ENCODE assay signal across 8 mouse cellular contexts in genomic region chr17:25015655-25016291, GRCm38 (mm10). TPM values are rescaled to one million over a fixed set of nuclear protein-coding genes. Genes with fewer than 3 reads are reported as not detected.
DNase-seq lines count a peak whose midpoint lies in the region; ATAC-seq and TF ChIP-seq lines count a peak whose summit lies in the region.

Cramp1l (minus strand) TSS chr17:25015788.
Ift140 (plus strand) TSS chr17:25016085.

- in situ Hi-C loops in ES-E14 (cut with MboI; ENCODE audit: low sequenced_read_pairs in 2 of 2, unreplicated experiment in 2 of 2): no loop called here

- TF ChIP-seq POLR2A in lung, adult 2 months (IDR thresholded peaks at IDR 0.05; ENCODE audit: borderline replicate concordance, extremely low read depth, low read depth, low read length): peak; percentile 58; the same call in 1 of the 2 replicates

- no peaks in the 10 kb centered on the region for H3K27me3 ChIP-seq in forebrain, embryonic 15.5 days

- DNase-seq in ES-E14 (ENCODE audit: low read depth, low spot score): peak; percentile 97
- DNase-seq in cerebellum, adult 11-12 months: peak; percentile 99
- DNase-seq in heart, postnatal 25 days (ENCODE audit: low spot score): peak; percentile 99
- peak; percentile 100 for DNase-seq in layer of hippocampus, adult 18-20 months (ENCODE audit: low spot score in 2 of 2)
- DNase-seq in lung, adult 2 months: peak; percentile 97
- peak; percentile 97 to 98 for DNase-seq in thymus, adult 18-20 months

- no peak within 1 kb of the TSS for H3K27ac ChIP-seq in ES-E14 (ENCODE audit: insufficient read depth, low read depth, low read length, poor library complexity, severe bottlenecking)
- H3K27ac ChIP-seq in forebrain, embryonic 15.5 days (replicated peaks): peak within 1 kb of the TSS; percentile 84

- H3K4me2 ChIP-seq in forebrain, embryonic 15.5 days (replicated peaks): peak within 1 kb of the TSS; percentile 99

- peak within 1 kb of the TSS; percentile 81 for H3K9ac ChIP-seq in ES-E14 (ENCODE audit: insufficient read depth, low read depth, low read length, poor library complexity, severe bottlenecking)
- H3K9ac ChIP-seq in forebrain, embryonic 15.5 days (replicated peaks): peak within 1 kb of the TSS; percentile 81

- peaks cover 1 to 2% of the 10 kb centered on the region in 2 experiments; a peak in 3 of 4 replicates for H3K4me1 ChIP-seq in ES-E14 (ENCODE audit: control insufficient read depth in 2 of 2, insufficient read depth in 2 of 2, low read length in 2 of 2, poor library complexity in 1 of 2)
- H3K4me1 ChIP-seq in forebrain, embryonic 15.5 days: peaks cover 34% of the 10 kb centered on the region
- peaks cover 2% of the 10 kb centered on the region; the same call in 1 of the 2 replicates for H3K4me1 ChIP-seq in lung, adult 2 months (ENCODE audit: control insufficient read depth, insufficient read depth, low read length)

- WGBS in forebrain, embryonic 15.5 days: 0% methylated on average over 61 of the region's 62 CpGs
- under 1% methylated on average over 62 of the region's 62 CpGs for WGBS in lung, adult 2 months

- no peak for TF ChIP-seq CTCF in lung, adult 2 months (IDR thresholded peaks at IDR 0.05; ENCODE audit: insufficient read depth, low read length)

- peak within 1 kb of the TSS; percentile 79 to 89 for H3K4me3 ChIP-seq in ES-E14 (ENCODE audit: insufficient read depth in 1 of 2, low read depth in 1 of 2, low read length in 2 of 2, poor library complexity in 1 of 2, severe bottlenecking in 1 of 2)
- H3K4me3 ChIP-seq in forebrain, embryonic 15.5 days: peak within 1 kb of the TSS; percentile 91
- peak within 1 kb of the TSS; percentile 88 for H3K4me3 ChIP-seq in lung, adult 2 months (replicated peaks; ENCODE audit: extremely low read depth, low read depth, low read length)

- intact Hi-C loops in heart, postnatal 25 days (cut with DNase I): loop anchor here (5.0 to 10.0 kb wide), 3 partner anchors 78 to 271 kb away; partner anchors contain the start of genes BC003965 and Mapk8ip3

- peak; percentile 99 for ATAC-seq in forebrain, embryonic 15.5 days (replicated peaks)
- peak; percentile 91 for ATAC-seq in neutrophil, adult 5-6 weeks (ENCODE audit: extremely low read depth, insufficient number of reproducible peaks, low FRiP score, poor library complexity, severe bottlenecking)

- no peaks in the 10 kb centered on the region for H3K9me3 ChIP-seq in ES-E14 (ENCODE audit: control insufficient read depth, insufficient read depth, low read depth, low read length)
- no peaks in the 10 kb centered on the region for H3K9me3 ChIP-seq in forebrain, embryonic 15.5 days

- H3K36me3 ChIP-seq in ES-E14 (ENCODE audit: control insufficient read depth, insufficient read depth, low read length, poor library complexity, severe bottlenecking): peaks cover 9% of the 10 kb centered on the region; the same call in 1 of the 2 replicates
- H3K36me3 ChIP-seq in forebrain, embryonic 15.5 days: peaks cover 15% of the 10 kb centered on the region

TF ChIP-seq in ES-E14, 5 proteins besides CTCF, POLR2A, EP300 and RAD21:
- no peak for TF ChIP-seq ZC3H11A (IDR thresholded peaks at IDR 0.05; ENCODE audit: borderline replicate concordance, low read depth, low read length)
- no peak for TF ChIP-seq HCFC1 (IDR thresholded peaks at IDR 0.05; ENCODE audit: borderline replicate concordance, insufficient read depth, low read length)
- peak; percentile 76 for TF ChIP-seq CHD2 (IDR thresholded peaks at IDR 0.05; ENCODE audit: low read depth, low read length)
- TF ChIP-seq ZNF384 (IDR thresholded peaks at IDR 0.05; ENCODE audit: low read depth, low read length): no peak
TF ChIP-seq in ES-E14: peak in this region for 1.

RNA-seq across cellular contexts. Expression of gene Cramp1l, which starts in this region (rescaled TPM):
- 9.1 and 11.6 TPM in 2 replicates for total RNA-seq in ES-E14 (2012; rRNA removed)
- polyA plus RNA-seq in forebrain, embryonic 15.5 days (2015; fragmentation: Nextera tagmentation; extraction: Ambion mirVana): 7.6 and 8.5 TPM in 2 replicates
- 10 to 100 TPM; 10.8 to 13.3 TPM for total RNA-seq in heart, postnatal 25 days (2021)
- total RNA-seq in layer of hippocampus, adult 18-20 months (2021): 10 to 100 TPM; 27.2 to 27.8 TPM
- polyA plus RNA-seq in lung, adult 2 months (2012; rRNA removed): 16.4 and 18.0 TPM in 2 replicates
- total RNA-seq in neutrophil, adult 5-6 weeks (2017): 18.3 and 20.7 TPM in 2 replicates

RNA-seq across cellular contexts. Expression of gene Ift140, which starts in this region (rescaled TPM):
- 8.1 and 12.1 TPM in 2 replicates for total RNA-seq in ES-E14 (2012; rRNA removed)
- polyA plus RNA-seq in forebrain, embryonic 15.5 days (2015; fragmentation: Nextera tagmentation; extraction: Ambion mirVana): 24.0 and 25.4 TPM in 2 replicates
- total RNA-seq in heart, postnatal 25 days (2021): 1 to 10 TPM; 4.9 to 6.6 TPM
- total RNA-seq in layer of hippocampus, adult 18-20 months (2021): 10 to 100 TPM; 21.2 to 23.2 TPM
- polyA plus RNA-seq in lung, adult 2 months (2012; rRNA removed): 9.1 and 11.1 TPM in 2 replicates
- total RNA-seq in neutrophil, adult 5-6 weeks (2017): 40.9 and 48.3 TPM in 2 replicates
